Mouse (Mus musculus): ENCODE measurements at regions not wholly inside any gene's neighbourhood (a gene's known extent, or its start where the extent isn't known, plus 50 kb on each side); places are given as distances from the start of the nearest gene placed in this dataset.
"Not testable (repeated sequence)": the region's sequence is repeated elsewhere in the genome, so short reads cannot be mapped to it uniquely, and the experiment has no call there.

GRCm38 (mm10) chr17:82922986-82923385 is 292.1 kb upstream of the Pkdcc start:
- ATAC-seq, result not testable (repeated sequence)

GRCm38 (mm10) chr17:82925751-82926150 is 289.3 kb upstream of the Pkdcc start:
- no peak for ATAC-seq

GRCm38 (mm10) chr17:82927681-82928080 is 287.4 kb upstream of the Pkdcc start:
- ATAC-seq, result no peak

GRCm38 (mm10) chr17:82929511-82929910 is 285.6 kb upstream of the Pkdcc start:
- no peak for ATAC-seq

GRCm38 (mm10) chr17:82930738-82931137 is 284.4 kb upstream of the Pkdcc start:
- no peak for ATAC-seq

GRCm38 (mm10) chr17:82931476-82931875 is 283.6 kb upstream of the Pkdcc start:
- no peak for ATAC-seq

GRCm38 (mm10) chr17:82936836-82937235 is 278.3 kb upstream of the Pkdcc start:
- ATAC-seq, result no peak

- ATAC-seq, result no peak
Measured at GRCm38 (mm10) chr17:82946083-82946482, 269.0 kb upstream of the Pkdcc start.

GRCm38 (mm10) chr17:82949794-82950193 is 265.3 kb upstream of the Pkdcc start:
- ATAC-seq, result no peak

GRCm38 (mm10) chr17:82950268-82950667 is 264.8 kb upstream of the Pkdcc start:
- ATAC-seq, result no peak

GRCm38 (mm10) chr17:82957409-82957808 is 257.7 kb upstream of the Pkdcc start:
- no peak for ATAC-seq

- ATAC-seq, result no peak
Measured at GRCm38 (mm10) chr17:82963374-82963773, 251.7 kb upstream of the Pkdcc start.

GRCm38 (mm10) chr17:82999710-83000109 is 215.4 kb upstream of the Pkdcc start:
- no peak for ATAC-seq

GRCm38 (mm10) chr17:83000411-83000810 is 214.7 kb upstream of the Pkdcc start:
- ATAC-seq, result no peak

- no peak for ATAC-seq
Measured at GRCm38 (mm10) chr17:83001567-83001966, 213.5 kb upstream of the Pkdcc start.

- no peak for ATAC-seq
Measured at GRCm38 (mm10) chr17:83010845-83011244, 204.2 kb upstream of the Pkdcc start.

- no peak for ATAC-seq
Measured at GRCm38 (mm10) chr17:83015656-83016055, 199.4 kb upstream of the Pkdcc start.

- ATAC-seq, result no peak
Measured at GRCm38 (mm10) chr17:83016936-83017335, 198.2 kb upstream of the Pkdcc start.

GRCm38 (mm10) chr17:83019267-83019666 is 195.8 kb upstream of the Pkdcc start:
- no peak for ATAC-seq

GRCm38 (mm10) chr17:83020576-83020975 is 194.5 kb upstream of the Pkdcc start:
- ATAC-seq, result no peak

GRCm38 (mm10) chr17:83025340-83025816 is 189.7 kb upstream of the Pkdcc start:
- ATAC-seq, result no peak

GRCm38 (mm10) chr17:83034914-83035573 is 180.0 kb upstream of the Pkdcc start:
- no peak for ATAC-seq

GRCm38 (mm10) chr17:83035574-83035918 is 179.5 kb upstream of the Pkdcc start:
- ATAC-seq, result no peak

- no peak for ATAC-seq
Measured at GRCm38 (mm10) chr17:83039563-83039962, 175.5 kb upstream of the Pkdcc start.

- no peak for ATAC-seq
Measured at GRCm38 (mm10) chr17:83044515-83044914, 170.6 kb upstream of the Pkdcc start.
